Mouse (Mus musculus): ENCODE measurements around the gene Cep78.

Gene Cep78

DNA sequence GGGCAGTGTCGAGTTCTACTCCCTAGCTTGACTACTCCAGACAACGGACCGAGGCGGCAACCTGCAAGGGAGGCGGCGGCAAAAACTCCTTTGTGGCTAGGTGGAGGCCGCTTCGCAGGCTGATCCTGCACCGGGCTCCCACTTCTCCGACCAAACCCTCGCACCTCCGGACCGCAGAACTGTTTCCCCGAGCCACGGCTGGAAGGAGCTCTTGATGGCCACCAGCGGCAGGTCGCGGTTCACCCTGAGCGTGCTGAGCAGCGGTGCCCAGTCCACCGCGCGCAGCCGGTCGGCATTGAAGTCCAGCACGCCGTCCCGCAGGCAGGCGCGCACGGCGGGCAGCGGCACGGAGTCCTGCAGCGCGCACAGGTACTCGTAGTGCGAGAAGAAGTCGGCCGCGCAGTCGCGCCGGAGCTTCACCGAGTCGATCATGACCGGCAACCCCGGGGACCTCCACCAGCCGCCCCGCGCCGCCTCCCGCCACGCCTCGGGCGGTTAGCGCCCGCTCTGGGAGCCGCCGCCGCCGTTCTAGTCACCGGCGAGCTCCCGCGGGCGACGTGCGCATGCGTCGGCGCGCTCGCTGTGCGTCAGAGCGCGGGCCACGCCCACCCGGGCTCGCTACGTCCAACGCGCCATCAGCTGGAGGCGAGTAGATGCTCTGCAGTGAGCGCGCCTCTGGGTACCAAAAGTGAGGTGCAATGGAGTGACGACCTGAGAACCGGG, at the start of gene Cep78:
Gene Cep78 (minus strand): TSS at position 541 of the 723 bp plus-strand sequence.
- POLR2A ChIA-PET, result interaction anchor here (0.6 to 3.2 kb wide), 36 partner anchors 11 to 185 kb away, joined by 3 to 28 read pairs (median 4); no protein-coding TSS in a partner anchor
- CTCF ChIA-PET, result interaction anchor here in 1 of 4 experiments (0.8 to 2.0 kb wide), 3 partner anchors 21 to 183 kb away, joined by 3 to 9 read pairs (median 3); no protein-coding TSS in a partner anchor

DNA sequence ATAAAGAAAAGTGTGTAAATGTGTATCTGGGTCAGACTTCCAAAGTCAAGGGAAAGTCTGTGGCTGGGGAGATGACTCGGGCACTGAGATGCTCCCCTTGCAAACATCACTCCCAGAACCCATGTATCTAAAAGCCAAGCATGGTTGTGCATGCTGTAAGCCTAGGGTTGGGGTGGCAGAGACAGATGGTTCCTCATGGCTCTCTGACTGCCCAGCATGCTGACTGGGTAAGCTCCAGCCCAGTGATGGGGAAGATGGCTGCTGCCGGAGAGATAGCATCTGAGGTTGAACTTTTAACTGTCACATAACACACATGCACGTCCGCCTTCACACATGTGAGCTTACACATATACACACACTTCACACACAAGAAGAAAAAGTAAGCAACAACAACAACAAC, 46.5 kb upstream of the Cep78 start:
- ChIA-PET CTCF (no interaction called here), POLR2A (no interaction called here)

DNA sequence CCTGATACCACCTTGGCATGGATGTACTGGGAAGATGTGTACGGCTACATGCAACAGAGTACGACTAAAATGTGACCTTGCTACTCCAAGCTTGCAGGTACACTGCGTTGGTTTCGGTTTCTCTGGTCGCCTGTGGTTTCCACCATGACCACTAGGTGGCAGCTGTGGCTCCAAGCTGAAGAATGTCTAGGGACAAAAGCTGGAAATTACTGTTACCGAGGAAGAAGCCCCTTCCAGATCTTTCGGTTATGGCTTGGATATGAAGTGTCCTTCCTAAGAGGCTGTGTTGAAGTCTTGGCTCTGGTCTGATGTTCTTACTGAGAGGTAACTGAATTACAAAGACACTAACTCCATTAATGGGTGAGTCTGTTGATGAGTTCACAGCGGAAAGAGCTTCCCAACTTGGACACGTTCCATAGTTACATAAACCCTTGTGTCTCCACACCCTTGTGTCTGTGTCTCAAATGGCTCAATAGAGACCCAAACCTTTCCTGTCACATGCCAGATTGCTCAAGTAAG, 44.5 kb upstream of the Cep78 start:
- ChIA-PET CTCF (interaction anchor here in 2 of 4 experiments (0.6 to 0.9 kb wide), 3 partner anchors 34 to 1475 kb away, joined by 3 read pairs; no protein-coding TSS in a partner anchor), POLR2A (interaction anchor here in 2 of 4 experiments (0.7 to 1.4 kb wide), 2 partner anchors 44 to 45 kb away, joined by 3 to 4 read pairs; partner anchors contain the start of gene Cep78 (in 2 of the 2))

DNA sequence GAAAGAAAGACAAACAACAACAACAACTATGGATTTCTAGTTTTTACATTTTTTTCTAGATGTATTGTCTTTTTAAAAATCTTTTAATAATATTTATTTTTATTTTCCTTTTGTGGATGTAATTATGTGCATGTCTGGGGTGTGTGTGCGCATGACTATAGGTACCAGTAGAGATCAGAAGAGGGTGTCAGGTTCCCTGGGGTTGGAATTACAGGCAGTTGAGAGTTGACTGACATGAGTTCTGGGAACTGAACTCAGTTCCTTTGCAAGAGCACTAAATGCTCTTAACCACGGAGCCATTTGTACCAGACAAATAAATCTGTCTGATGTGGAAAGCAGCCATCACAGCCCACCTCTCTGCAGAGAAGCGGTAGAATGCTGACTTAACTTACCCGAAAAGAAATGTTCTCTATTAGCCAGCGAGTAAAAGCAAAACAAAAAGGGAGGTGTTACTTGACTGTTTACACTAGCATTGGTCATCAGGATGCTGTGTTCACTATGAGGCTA, 44.0 kb upstream of the Cep78 start:
- ChIA-PET POLR2A (interaction anchor here in 1 of 4 experiments (0.7 kb wide), 1 partner anchor 44 kb away, joined by 4 read pairs; the partner anchor contains the start of gene Cep78), CTCF (interaction anchor here in 2 of 4 experiments (0.6 to 0.9 kb wide), 3 partner anchors 34 to 1474 kb away, joined by 3 read pairs; no protein-coding TSS in a partner anchor)

DNA sequence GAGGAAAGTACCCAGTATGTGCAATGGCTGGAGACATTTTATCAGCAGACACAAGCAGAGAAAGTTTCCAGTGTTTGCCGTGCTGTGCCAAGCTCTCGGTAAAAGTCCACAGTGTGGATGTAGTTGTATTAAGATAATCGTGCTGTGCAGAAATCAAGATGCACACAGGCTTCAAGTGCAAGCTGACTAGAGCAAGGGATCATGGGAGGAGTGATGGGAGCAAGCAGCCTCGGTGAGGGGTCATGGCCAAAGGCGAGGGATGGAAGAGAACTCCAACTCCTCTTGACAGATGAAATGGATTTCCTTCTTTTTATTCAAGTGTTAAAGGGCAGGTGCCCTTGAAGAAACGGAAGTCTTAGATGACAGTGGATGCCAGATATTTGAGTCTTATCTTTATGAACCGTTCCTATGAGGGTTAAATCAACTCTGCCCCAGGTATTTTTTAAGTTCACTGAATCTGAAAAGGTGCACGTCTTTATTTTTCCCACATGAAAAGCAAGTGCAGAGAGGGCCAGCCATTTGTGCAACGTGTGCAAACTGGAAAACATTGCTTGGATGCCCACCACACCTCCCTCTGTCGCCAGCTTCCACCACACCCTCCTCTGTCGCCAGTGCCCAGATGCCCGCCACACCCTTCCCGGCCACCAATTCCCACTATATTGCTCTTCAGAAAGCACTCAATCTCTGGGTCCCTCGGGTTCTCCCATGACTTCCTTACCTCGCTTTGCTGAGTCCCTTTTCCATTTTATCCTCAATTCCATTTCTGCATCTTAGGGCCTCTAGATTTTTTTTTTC, 43.3 kb upstream of the Cep78 start:
- ChIA-PET CTCF (no interaction called here), POLR2A (interaction anchor here in 1 of 4 experiments (1.4 kb wide), 1 partner anchor 8 kb away, joined by 3 read pairs; no protein-coding TSS in a partner anchor)

DNA sequence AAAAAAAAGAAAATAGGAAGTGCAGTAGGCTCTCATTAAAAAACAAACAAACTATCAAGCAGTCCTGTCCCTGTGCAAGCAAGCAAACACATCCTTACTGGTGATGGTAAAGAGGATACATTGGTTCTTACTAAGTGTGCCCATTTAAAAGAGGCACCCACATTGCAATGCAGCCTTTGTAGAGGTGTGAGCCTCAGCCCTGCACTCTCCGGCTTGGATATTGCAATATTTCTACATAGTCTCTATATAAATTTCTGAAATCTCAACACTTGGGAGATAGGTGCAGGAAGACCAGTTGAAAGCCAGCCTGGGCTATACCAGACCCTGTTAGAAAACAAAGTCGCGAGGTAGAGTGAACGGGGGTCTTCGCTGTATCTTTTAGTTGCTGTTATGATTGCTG, 41.5 kb upstream of the Cep78 start:
- CTCF ChIA-PET, result no interaction called here
- POLR2A ChIA-PET, result interaction anchor here in 1 of 4 experiments (0.7 kb wide), 1 partner anchor 141 kb away, joined by 3 read pairs; no protein-coding TSS in a partner anchor

DNA sequence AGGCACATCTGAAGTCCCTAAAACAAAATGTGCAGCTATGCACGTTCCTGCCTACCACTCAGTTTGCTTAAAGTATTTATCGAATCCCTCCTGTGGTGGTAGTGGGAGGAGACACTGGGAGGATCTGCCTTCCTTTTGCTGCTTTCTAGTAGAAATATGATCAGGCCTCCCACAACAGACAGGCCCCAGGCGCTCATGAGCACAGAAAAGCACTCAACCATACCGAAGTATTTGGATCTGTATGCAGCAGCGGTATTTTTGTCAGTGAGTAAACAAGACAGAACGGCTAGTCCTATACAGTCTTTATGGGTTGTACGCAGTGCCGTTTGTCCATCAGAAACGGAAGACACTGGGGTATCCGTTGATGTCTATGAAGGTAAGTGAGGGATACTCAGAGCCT, 37.4 kb upstream of the Cep78 start:
- CTCF ChIA-PET, result no interaction called here
- POLR2A ChIA-PET, result interaction anchor here in 3 of 4 experiments (0.6 to 1.0 kb wide), 3 partner anchors 14 to 275 kb away, joined by 3 to 4 read pairs (median 3); no protein-coding TSS in a partner anchor

DNA sequence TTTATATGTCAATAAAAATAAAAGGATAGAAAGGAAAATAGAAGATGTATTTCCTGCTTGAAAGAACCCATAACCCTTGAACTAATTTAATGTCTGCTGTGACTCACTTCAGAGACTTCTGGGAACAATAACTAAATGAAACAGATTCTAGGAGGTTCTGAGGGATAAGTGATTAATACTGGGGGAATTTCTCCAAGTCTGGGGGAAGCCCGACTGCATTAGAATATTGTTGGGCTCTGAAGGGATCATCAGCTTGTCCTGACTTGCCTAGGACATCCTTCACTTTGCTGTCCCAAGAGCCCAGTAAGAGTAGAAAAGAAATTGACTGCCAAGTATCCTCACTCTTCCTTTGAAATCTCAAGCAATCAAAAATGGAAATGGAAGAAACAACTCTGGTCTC, 31.4 kb upstream of the Cep78 start:
- ChIA-PET POLR2A (no interaction called here), CTCF (no interaction called here)

DNA sequence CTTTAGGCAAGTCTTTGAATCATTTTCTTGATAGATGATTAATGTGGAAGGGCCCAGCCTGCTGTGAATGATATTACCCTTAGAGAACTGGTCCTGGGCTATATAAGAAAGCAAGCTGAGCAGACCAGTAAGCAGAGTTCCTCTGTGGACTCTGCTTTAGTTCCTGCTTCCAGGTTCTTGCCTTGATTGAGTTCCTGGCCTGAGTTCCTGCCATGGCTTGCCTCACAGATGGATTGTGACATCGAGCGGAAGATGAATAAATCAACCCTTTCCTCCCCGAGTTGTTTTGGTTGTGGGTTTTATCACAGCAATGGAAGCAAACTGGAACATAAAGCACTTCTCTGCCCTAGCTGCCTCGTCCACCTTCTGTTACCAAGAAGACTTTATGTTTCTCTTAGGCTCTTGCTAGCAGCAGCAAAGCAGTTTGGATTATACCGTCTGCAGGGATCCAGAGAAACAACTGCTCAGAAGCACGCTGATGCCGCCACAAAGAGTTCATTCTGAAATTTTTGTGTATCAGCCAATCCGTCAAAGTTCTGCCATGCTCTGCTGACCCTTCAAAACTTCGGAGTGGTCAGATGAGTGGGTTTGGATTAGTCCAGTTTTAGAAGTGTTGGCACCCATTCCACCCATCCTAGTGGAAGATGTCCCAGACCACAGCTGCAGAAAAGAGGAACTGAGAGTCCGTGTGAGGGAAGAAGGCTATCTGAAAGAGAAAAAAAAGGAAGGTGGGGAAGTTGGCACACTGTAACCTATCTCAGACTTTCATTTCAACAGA, 30.6 kb upstream of the Cep78 start:
- POLR2A ChIA-PET, result no interaction called here

DNA sequence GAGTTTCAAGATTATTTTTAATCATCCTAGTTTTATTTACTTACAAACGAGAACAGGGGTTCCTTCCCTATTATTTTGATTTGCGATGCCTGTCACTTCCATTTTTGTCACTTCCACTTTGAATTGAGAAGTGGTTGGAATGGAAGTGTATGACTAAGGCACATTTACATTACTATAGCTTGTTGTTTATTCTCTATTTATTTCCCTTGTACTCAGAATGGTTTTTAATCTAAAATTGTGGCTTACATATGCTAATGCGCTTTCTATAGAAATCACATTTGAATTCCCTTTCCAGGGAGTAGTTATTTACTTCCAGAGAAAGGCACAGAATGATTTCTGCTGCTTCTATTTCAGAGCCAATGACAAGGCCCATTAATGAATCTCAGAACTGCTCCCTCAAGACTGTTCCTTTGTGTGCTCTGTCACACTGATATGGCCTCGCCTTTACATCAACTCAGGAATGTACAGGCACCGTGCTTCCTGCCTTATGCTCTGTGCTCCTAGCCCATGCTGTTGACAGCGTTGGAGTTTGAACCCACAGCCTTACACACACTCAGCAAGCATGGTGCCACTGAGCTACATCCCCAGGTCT, 25.1 kb upstream of the Cep78 start:
- ChIA-PET CTCF (interaction anchor here in 1 of 4 experiments (0.6 kb wide), 1 partner anchor 1618 kb away, joined by 3 read pairs; no protein-coding TSS in a partner anchor), POLR2A (interaction anchor here in 1 of 4 experiments (0.5 to 1.0 kb wide), 4 partner anchors 25 to 35 kb away, joined by 3 to 5 read pairs (median 4); partner anchors contain the start of gene Cep78)

More for the DNA sequence above, 30.6 kb upstream of the Cep78 start:
- CTCF ChIA-PET, result no interaction called here

DNA sequence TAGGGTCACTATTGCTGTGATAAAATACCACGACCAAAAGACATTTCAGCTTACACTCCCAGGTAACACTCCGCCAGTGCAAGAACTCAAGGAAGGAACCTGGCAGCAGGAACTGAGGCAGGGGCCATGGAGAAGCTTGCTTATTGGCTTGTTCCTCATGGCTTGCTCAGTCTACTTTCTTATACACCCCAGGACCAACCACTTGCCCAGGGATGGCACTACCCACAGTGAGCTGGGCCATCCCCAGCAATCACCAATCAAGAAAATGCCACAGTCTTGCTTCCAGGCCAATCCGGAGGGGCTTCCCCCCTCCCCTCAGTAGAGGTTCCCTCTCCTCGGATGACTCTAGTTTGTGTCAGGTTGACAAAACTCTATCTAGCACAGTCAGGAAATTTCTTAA, 24.3 kb upstream of the Cep78 start:
- CTCF ChIA-PET, result interaction anchor here in 1 of 4 experiments (0.6 kb wide), 1 partner anchor 1619 kb away, joined by 3 read pairs; no protein-coding TSS in a partner anchor
- POLR2A ChIA-PET, result interaction anchor here in 2 of 4 experiments (0.6 to 1.0 kb wide), 3 partner anchors 24 to 686 kb away, joined by 4 to 7 read pairs (median 5); partner anchors contain the start of gene Cep78 (in 1 of the 2)

DNA sequence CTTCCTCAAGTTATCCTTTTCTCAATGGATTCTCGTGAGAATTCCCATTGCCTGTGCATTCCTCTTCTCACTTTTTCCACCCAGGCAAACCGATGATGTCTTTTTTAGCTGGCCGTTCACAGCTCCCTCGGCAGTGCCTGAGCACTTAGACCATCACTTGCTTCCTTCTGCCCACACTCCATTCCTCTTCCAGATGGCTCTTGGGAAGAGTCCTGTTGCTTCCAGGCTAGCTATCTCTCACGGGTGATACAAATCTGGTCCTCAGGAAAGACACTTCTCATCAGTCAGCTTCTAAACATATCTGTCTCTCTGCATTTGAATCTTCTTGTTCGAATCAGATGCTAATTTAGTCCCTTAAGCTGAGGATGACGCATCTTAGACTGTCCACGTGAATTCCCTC, 22.3 kb upstream of the Cep78 start:
- ChIA-PET CTCF (no interaction called here), POLR2A (interaction anchor here in 1 of 4 experiments (1.4 kb wide), 1 partner anchor 28 kb away, joined by 5 read pairs; no protein-coding TSS in a partner anchor)

DNA sequence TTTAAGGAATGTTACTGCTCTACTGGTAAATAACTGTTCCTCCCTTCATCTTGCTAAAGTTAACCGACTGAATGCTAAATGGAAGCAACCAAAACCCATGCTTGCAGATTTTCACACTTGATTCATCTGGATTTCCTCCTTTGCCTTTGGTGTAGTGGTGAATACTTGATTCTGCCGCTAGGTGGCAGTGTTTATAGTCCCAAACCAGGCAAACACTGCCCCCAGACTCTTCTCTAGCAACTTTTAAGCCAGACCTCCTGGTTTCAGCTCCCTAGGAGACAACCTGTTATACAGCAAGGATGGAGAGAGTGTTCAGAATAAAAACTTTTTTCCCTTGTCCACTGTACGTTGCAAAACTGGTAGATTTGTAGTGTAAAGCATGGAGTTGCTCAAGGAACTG, 13.4 kb upstream of the Cep78 start:
- CTCF ChIA-PET, result interaction anchor here in 2 of 4 experiments (0.5 to 1.5 kb wide), 2 partner anchors 33 to 1601 kb away, joined by 3 to 4 read pairs; no protein-coding TSS in a partner anchor
- POLR2A ChIA-PET, result interaction anchor here in 2 of 4 experiments (0.7 to 3.4 kb wide), 4 partner anchors 13 to 157 kb away, joined by 3 to 16 read pairs (median 6); partner anchors contain the start of gene Cep78 (in 2 of the 2)

DNA sequence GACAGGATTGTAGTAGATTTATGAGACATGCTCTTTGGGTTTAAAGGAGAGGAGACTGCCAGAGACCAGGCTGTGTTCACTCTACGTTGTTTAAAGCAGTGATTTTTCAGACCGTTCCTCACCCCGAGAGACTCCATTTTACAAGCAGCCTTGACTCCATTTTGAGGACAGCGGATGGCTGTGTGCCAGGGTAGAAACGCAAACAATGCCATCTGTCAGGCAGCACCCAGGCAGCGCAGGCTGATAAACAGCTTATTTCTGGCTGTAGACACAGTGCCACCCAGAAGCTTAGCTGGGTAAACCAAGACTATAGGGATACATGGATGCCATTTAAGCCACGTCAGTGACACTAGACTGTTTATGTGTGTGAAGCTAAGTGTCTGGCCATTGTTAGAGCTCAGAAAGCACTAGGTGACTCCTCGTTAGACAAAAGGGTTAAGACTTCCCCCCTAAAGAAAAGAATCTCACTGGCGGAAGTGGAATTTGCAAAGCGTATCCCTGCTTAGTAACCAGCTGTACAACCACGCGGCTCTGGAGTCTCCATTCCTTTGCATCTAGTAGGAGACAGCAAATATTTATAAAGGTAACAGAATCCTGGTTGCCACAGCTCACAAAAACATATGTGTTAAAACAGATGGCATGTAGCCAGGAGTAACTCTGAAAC, 12.2 kb upstream of the Cep78 start:
- CTCF ChIA-PET, result interaction anchor here (0.5 to 1.5 kb wide), 6 partner anchors 16 to 700 kb away, joined by 3 to 4 read pairs (median 4); no protein-coding TSS in a partner anchor
- POLR2A ChIA-PET, result interaction anchor here (0.7 to 3.4 kb wide), 11 partner anchors 11 to 348 kb away, joined by 3 to 16 read pairs (median 4); partner anchors contain the start of gene Cep78 (in 4 of the 4)

DNA sequence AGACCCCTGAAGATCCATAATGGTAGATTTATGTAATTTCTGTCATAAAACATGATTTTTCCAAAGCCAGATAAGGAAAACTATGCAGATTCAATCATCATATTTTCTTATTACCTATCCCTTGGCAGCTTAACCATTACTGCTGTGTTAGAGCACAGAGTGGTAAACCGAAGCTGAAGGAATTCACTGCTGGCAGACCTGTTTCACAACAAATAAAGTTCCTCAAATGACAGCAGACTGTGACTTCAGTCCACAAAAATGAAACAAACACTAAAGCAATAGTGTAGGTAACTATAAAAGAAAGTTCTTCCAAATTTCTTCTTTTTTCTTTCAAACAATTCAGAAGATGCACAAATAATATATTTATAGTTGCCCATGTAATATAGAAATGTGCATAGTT, 5.3 kb upstream of the Cep78 start:
- POLR2A ChIA-PET, result no interaction called here
- CTCF ChIA-PET, result no interaction called here

DNA sequence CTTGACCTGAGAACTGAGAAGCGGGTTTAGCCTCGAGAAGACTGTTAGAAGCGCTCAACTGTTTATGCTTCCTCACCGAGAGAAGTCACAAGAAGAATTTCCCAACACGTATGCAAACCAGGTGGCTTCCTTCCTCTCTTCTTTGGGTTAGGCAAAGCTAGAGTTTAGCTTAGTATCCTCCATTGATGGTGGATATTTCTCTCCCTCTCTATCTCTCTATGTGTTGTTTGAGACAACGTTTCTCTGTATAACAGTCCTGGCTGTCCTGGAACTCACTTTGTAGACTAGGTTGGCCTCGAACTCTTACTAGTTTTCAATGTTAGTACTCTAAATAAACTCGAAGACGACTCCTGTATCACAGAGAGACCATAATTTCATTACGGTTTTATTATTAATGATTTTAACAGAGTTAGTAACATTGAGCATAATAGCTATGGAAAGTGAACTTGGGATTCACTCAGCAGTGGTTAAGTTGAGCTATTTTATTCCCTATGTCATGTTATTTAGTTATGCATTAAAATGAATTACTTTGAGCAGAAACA, 454 bp upstream of the Cep78 start:
- POLR2A ChIA-PET, result interaction anchor here (0.6 to 3.2 kb wide), 31 partner anchors 11 to 184 kb away, joined by 3 to 28 read pairs (median 4); no protein-coding TSS in a partner anchor

More for the DNA sequence above, 454 bp upstream of the Cep78 start:
- CTCF ChIA-PET, result interaction anchor here in 1 of 4 experiments (0.6 to 2.0 kb wide), 4 partner anchors 22 to 720 kb away, joined by 3 to 9 read pairs (median 3); no protein-coding TSS in a partner anchor
